Mouse (Mus musculus) hindbrain, embryonic 16.5 days (tissue): ENCODE measurements at regions not wholly inside any gene's neighbourhood (a gene's known extent, or its start where the extent isn't known, plus 50 kb on each side); places are given as distances from the start of the nearest gene placed in this dataset.

ENCODE experiments used
- ATAC-seq: fragments of 200-750 bp; cut with Nextera tagmentation; 2 replicates; pipeline ENCODE4 v1.8.0; 2017; ENCODE audit warnings: moderate TSS enrichment, moderate library complexity
- H3K27ac ChIP-seq: fragments of 300-500 bp; sonication (generic); 2 replicates; pipeline ENCODE4 v1.5.1; 2014; ENCODE audit warnings: low read depth, mild to moderate bottlenecking, control low read depth, low read length, moderate library complexity
- H3K27me3 ChIP-seq: fragments of 300-500 bp; sonication (generic); replicated peaks from 2 replicates; pipeline ENCODE4 v1.6.1; 2014; ENCODE audit warnings: low read length; ENCODE audit not compliant: control insufficient read depth, insufficient read depth
- H3K36me3 ChIP-seq: fragments of 300-500 bp; sonication (generic); 2 replicates; pipeline ENCODE4 v1.6.1; 2014; ENCODE audit warnings: mild to moderate bottlenecking, low read length, moderate library complexity, mixed read lengths; ENCODE audit not compliant: control insufficient read depth, insufficient read depth
- H3K4me1 ChIP-seq: fragments of 300-500 bp; sonication (generic); 2 replicates; pipeline ENCODE4 v1.6.1; 2014; ENCODE audit warnings: low read depth, low read length; ENCODE audit not compliant: control insufficient read depth, insufficient read depth
- H3K4me2 ChIP-seq: fragments of 300-500 bp; sonication (generic); 2 replicates; pipeline ENCODE4 v1.6.1; 2014; ENCODE audit warnings: mild to moderate bottlenecking, low read length, control low read depth, moderate library complexity
- H3K4me3 ChIP-seq: fragments of 300-500 bp; sonication (generic); 2 replicates; pipeline ENCODE4 v1.5.1; 2014; ENCODE audit warnings: mild to moderate bottlenecking, low read length, control low read depth, moderate library complexity
- H3K9ac ChIP-seq: fragments of 300-500 bp; sonication (generic); 2 replicates; pipeline ENCODE4 v1.6.1; 2014; ENCODE audit warnings: low read depth, mild to moderate bottlenecking, control low read depth, low read length, moderate library complexity
- H3K9me3 ChIP-seq: fragments of 300-500 bp; sonication (generic); 2 replicates; pipeline ENCODE4 v1.6.1; 2014; ENCODE audit warnings: mild to moderate bottlenecking, low read length, moderate library complexity; ENCODE audit not compliant: control insufficient read depth
- WGBS: fragments of 180-500 bp; shearing (Covaris S2); extraction: QIAGEN DNeasy Blood & Tissue Kit; methylation state at CpG from one replicate; pipeline ENCODE4 v1.1.7; 2014; 5-methylcytosine and 5-hydroxymethylcytosine counted together

DNA sequence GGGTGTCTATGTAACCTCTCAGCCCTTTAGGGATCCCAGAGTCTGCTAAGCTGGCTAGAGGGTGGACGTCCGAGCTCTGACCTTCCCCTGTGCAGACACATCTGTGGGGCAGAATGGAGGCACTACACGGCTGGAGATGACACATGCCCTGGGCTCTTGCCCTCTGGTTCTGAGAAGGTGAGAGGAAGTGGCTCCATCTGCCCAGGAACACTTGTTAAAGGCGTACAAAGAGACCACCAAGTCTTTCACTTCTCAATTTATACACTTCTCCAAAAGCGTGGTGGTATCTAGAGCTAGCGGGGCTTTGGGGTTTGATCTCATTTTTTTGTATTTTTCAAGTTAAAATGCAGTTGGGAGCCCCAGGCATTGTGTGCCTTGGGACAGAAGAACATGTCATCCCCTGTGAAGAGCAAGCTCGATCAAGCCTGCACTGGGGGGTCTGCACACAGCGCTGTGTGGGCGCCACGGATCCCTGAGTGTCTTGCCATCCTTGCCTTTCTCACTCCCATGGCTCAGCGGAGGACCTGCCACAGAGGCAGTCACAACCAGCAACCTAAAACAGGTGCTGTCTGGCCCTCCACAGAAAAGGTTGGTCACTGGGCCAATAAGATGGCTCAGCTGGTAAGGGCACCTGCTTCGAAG is 121.6 kb upstream of the Slc22a12 start:
- Histone ChIP-seq H3K36me3 (no peaks in the 10 kb centered on the region), H3K4me2 (no peak overlapping the region), H3K9me3 (no peaks in the 10 kb centered on the region), H3K27me3 (no peaks in the 10 kb centered on the region), H3K4me3 (no peak overlapping the region), H3K9ac (no peak overlapping the region), H3K27ac (no peak overlapping the region), H3K4me1 (peaks cover 5% of the 10 kb centered on the region)
- 85% methylated on average over 12 of the region's 12 CpGs for WGBS
- ATAC-seq = no peak

DNA sequence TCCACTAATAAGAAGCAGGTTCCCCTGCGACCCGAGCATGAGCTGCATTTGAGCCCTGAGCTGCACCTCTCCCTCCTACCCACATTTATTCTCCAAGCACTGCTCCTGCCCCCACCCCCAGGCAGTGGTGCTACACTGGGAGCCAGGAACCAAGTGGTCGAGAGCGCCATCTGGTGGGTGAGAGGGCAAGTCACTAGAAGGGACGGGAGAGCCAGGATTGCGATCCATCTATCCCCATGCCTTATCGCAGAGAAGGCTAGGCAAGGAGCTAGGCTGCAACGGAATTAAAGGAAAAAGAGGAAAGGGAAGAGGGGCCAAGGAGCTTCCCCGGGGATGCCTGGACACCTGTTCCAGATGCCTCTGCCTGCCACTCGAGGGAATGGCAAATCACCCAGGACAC is 120.6 kb upstream of the Slc22a12 start:
- Histone ChIP-seq H3K27ac (no peak overlapping the region), H3K36me3 (no peaks in the 10 kb centered on the region), H3K4me2 (no peak overlapping the region), H3K9ac (no peak overlapping the region), H3K27me3 (no peaks in the 10 kb centered on the region), H3K4me3 (no peak overlapping the region), H3K4me1 (peaks cover 5% of the 10 kb centered on the region), H3K9me3 (no peaks in the 10 kb centered on the region)
- under 1% methylated on average over 10 of the region's 10 CpGs for WGBS
- ATAC-seq = peak; percentile 93

DNA sequence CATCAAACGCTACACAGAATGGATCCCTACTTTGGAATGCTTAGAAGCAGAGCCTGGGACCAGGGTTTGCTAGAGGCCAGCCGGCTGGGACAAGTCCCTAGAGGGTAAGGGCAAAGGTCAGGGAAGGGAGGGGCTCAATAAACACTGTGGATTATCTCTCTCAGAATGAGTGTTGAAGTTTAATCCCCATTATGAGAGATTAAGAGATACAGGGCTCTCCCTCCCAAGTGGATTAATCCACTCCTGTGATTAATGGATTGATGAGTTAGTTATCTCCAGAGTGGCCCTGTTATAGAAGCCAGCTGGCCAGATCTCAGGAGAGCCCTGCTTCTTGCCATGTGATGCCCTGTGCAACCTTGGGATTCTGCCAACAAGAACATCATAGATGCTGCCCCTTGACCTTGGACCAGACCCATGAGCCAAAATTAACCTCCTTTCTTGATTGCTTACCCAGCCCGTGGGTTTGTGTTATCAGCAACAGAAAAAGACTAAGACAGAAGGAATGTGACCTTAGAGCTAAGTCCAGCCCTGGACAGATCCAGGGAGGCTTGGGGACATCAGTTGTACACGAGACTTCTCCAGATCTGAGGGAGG is 119.6 kb upstream of the Slc22a12 start:
- peaks cover 5% of the 10 kb centered on the region for H3K4me1 ChIP-seq
- no peak overlapping the region for H3K4me3 ChIP-seq
- H3K27ac ChIP-seq = no peak overlapping the region
- no peaks in the 10 kb centered on the region for H3K27me3 ChIP-seq
- H3K9ac ChIP-seq = no peak overlapping the region
- H3K9me3 ChIP-seq = no peaks in the 10 kb centered on the region
- WGBS = 43% methylated on average over 4 of the region's 4 CpGs
- H3K36me3 ChIP-seq = no peaks in the 10 kb centered on the region
- no peak overlapping the region for H3K4me2 ChIP-seq
- ATAC-seq = no peak

DNA sequence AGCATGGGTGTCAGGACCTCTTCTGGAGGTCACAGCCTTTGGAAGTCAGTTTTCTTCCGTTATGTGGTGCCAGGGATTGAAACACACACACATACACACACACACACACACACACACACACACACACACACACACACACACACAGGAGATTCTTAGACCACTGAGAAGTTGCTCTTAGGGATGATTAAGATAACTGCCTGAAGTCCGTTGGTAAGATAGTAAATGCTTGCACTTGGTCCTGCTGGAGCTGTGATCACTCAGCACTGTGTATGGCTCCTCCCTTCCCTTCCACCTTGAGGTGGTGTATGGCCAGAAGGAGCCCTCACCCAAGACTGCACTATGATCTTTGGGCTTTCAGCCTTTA is 118.7 kb upstream of the Slc22a12 start:
- H3K4me3 ChIP-seq = no peak overlapping the region
- WGBS = 76% methylated on average over 2 of the region's 2 CpGs
- H3K27me3 ChIP-seq = no peaks in the 10 kb centered on the region
- H3K4me2 ChIP-seq = no peak overlapping the region
- H3K27ac ChIP-seq = no peak overlapping the region
- no peaks in the 10 kb centered on the region for H3K9me3 ChIP-seq
- no peak for ATAC-seq
- peaks cover 5% of the 10 kb centered on the region for H3K4me1 ChIP-seq
- no peaks in the 10 kb centered on the region for H3K36me3 ChIP-seq
- H3K9ac ChIP-seq = no peak overlapping the region

DNA sequence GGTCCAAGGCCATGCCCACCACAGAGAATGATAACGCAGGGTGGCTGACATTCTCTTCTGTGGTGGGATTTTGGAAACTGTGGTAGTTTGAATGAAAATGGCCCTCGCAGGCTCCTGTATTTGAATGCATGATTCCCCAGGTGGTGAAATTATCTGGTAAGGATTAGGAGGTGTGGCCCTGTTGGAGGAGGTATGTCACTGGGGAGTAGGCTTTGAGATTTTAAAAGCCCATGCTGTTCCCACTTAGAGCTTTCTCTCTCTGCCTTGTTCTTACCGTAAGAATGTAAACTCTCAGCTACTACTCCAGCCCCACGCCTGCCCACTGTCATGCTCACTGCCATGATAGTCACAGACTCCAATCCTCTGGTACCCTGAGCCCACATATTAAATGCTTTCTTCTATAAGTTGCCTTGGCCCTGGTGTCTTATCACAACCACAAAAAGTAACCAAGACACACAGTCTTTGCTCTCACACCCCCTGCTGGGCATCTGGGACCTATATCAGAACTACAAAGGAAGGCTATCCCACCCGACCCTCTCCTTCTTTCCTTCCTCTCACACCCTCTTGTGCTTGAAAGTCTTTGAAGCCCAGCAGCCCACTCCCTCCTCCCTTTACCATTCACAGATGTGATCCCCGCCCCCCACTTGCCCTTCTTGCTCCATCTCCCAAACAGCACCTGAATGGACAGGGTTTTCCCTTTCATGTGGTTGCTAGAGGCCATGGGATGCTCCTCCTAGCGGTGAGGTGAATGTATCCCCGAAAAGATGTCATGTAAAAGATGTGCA is 118.1 kb upstream of the Slc22a12 start:
- ATAC-seq = no peak

DNA sequence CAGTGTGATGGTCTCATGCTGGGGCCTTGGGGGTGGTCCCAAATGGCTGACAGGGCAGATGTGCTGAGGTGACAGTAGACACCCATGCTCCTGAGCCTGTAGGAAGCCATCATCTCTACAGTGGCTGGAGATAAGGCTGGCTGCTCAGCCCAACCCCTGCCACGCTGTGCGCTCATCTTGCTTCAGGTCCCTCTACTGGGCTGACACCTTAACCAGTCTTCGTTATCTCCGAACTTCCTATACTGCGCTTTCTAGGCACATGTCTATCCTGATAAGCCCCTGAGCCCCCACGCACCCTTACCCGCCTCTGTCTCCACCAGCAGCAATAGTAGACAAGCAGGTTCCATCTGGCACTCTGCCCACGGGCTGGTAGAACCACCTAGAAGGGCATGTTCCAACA is 117.3 kb upstream of the Slc22a12 start:
- H3K27ac ChIP-seq = no peak overlapping the region
- no peak overlapping the region for H3K4me3 ChIP-seq
- H3K36me3 ChIP-seq = no peaks in the 10 kb centered on the region
- H3K4me1 ChIP-seq = peaks cover 5% of the 10 kb centered on the region
- no peak for ATAC-seq
- no peak overlapping the region for H3K4me2 ChIP-seq
- WGBS = 84% methylated on average over 8 of the region's 8 CpGs
- H3K9ac ChIP-seq = no peak overlapping the region
- no peaks in the 10 kb centered on the region for H3K9me3 ChIP-seq
- H3K27me3 ChIP-seq = no peaks in the 10 kb centered on the region

More for the DNA sequence above, 118.1 kb upstream of the Slc22a12 start:
- Histone ChIP-seq H3K27ac (no peak overlapping the region), H3K4me2 (no peak overlapping the region), H3K4me3 (no peak overlapping the region), H3K9ac (no peak overlapping the region), H3K36me3 (no peaks in the 10 kb centered on the region), H3K4me1 (peaks cover 5% of the 10 kb centered on the region), H3K9me3 (no peaks in the 10 kb centered on the region), H3K27me3 (no peaks in the 10 kb centered on the region)
- WGBS = 39% methylated on average over 8 of the region's 8 CpGs

DNA sequence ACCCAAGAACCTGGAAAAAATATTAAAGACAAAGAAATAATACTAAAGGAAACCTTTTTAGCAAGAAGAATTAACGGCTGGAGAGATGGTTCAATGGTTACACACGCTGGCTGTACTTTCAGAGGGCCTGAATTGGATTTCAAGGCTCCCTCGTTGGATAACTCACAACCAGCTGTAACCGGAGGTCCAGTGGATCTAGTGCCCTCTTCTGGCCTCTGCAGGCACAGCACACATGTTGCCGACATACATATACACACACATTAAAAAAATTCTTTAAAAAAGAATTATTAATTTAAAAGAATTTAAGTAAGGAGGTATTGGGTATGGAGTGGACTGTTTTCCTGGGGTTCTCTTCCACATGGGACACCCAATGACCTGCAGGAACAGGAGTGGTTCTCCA is 111.7 kb upstream of the Slc22a12 start:
- no peaks in the 10 kb centered on the region for H3K36me3 ChIP-seq
- 90% methylated on average over 5 of the region's 5 CpGs for WGBS
- no peak for ATAC-seq
- no peak overlapping the region for H3K27ac ChIP-seq
- H3K27me3 ChIP-seq = no peaks in the 10 kb centered on the region
- H3K4me1 ChIP-seq = peaks cover 2% of the 10 kb centered on the region; the same call in 1 of the 2 replicates
- H3K4me2 ChIP-seq = no peak overlapping the region
- H3K4me3 ChIP-seq = no peak overlapping the region
- no peak overlapping the region for H3K9ac ChIP-seq
- no peaks in the 10 kb centered on the region for H3K9me3 ChIP-seq

DNA sequence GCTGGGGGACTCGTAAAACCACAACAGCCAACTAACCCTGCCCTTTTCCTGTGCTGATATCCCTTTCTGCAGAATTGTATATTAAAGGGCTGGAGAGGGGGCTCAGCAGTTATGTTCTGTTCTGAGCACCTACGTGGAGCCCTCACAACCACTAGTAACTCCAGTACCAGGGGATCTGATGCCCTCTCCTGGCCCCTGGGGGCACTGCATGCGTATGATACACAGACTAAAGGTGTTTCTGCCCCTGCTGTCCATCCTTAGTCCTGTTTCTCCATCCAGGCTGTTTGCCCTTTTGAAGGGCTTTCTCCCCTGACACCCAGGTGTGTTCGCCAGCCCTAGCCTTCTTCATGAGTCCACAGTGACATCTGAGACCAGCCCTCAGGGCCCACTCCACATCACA is 109.9 kb upstream of the Slc22a12 start:
- peaks cover 2% of the 10 kb centered on the region; the same call in 1 of the 2 replicates for H3K4me1 ChIP-seq
- H3K36me3 ChIP-seq = no peaks in the 10 kb centered on the region
- H3K27ac ChIP-seq = no peak overlapping the region
- WGBS = 74% methylated on average over 4 of the region's 4 CpGs
- no peak overlapping the region for H3K4me3 ChIP-seq
- H3K9me3 ChIP-seq = no peaks in the 10 kb centered on the region
- H3K4me2 ChIP-seq = no peak overlapping the region
- no peaks in the 10 kb centered on the region for H3K27me3 ChIP-seq
- no peak overlapping the region for H3K9ac ChIP-seq
- no peak for ATAC-seq

DNA sequence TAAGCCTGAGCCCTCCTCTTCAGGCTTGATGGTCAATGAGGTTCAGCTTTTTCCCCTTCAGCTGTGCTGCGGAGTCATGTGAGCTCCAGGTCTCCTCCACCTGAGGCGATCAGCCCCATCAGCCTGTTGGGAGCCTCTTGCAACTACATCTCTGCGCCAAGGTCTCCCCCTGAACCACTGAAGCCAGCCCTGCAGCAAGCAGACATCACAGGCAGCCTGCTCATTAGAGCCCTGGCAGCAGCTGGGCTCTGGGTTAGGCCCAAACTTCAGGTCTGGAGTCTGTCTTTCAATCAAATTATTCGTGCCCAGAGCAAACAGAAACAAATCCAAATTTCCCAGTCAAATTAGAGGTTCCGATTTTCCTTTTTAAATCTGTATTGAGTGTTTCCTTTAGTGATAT is 108.4 kb upstream of the Slc22a12 start:
- Histone ChIP-seq H3K4me2 (no peak overlapping the region), H3K36me3 (no peaks in the 10 kb centered on the region), H3K27ac (no peak overlapping the region; the same call in 1 of the 2 replicates), H3K9me3 (no peaks in the 10 kb centered on the region), H3K27me3 (no peaks in the 10 kb centered on the region), H3K4me1 (peaks cover 2% of the 10 kb centered on the region; the same call in 1 of the 2 replicates), H3K4me3 (no peak overlapping the region), H3K9ac (0 out of 2 replicates have a peak overlapping the region, but pooled peaks have one; percentile 28)
- ATAC-seq = no peak
- WGBS = 48% methylated on average over 5 of the region's 5 CpGs
